Mouse (Mus musculus) kidney, adult 18-20 months (tissue): ENCODE data around the gene Smoc2.

Source experiments
- DNase-seq: peaks from one replicate; pipeline ENCODE4 v3.0.0; 2021

Gene Smoc2

DNA sequence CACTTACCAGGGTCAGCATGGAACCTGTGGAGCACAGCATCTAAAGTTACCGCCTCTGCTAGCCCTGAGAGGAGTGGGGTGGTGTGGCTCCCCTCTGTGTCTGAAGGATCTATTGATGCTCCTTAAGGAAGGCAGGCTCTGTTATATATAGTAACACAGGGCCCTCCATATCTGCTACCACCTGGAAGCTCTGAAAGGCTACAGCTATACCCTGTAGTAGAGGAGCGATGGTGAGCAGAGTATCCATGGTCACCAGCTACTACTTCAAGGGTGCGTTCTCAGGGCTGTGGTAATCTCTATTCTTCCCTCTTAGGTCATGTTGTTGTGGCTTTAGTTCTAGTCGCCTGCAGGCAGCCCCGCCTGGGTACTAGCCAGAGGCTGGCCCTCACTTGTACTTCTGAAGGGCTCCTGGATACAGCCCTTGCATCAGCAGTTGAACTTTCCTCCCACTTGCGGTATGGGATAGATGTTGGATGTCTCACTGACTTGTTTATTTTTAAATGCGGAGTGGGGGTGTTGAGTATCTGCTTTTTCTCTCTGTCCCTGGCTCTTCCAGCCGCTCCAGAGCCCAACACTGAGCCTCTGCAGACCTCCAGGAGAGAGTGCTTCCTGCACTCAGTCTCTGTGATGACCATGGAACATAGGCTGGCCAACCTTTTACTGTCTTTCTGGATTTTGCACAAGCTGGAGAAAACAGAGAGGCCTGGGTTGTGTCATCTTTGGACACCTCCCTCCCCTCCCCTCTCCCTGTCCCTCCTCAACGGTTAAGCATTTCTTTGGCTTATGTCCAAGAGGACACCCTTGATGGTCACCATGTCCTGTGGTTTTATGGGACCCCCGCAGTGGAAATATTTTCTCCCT lies 74.1 kb downstream of the Smoc2 start:
- no peak for DNase-seq

DNA sequence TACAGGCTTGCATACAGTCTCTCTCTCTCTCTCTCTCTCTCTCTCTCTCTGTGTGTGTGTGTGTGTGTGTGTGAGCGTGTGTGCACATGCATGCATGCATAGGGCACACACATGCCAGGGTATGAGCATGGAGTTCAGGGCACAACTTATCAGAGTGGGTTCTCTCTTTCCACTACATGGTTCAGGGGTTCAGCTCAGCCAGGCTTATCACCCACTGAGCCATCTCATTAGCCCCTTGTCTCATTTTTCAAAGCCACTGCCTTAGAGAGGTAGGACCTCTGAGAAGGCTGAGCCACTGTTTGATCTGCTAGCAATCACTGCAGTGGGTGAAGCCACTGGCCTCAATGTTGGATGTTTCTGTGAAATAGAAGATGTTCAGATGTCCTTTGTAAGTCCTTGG lies 82.2 kb downstream of the Smoc2 start:
- DNase-seq, result no peak

DNA sequence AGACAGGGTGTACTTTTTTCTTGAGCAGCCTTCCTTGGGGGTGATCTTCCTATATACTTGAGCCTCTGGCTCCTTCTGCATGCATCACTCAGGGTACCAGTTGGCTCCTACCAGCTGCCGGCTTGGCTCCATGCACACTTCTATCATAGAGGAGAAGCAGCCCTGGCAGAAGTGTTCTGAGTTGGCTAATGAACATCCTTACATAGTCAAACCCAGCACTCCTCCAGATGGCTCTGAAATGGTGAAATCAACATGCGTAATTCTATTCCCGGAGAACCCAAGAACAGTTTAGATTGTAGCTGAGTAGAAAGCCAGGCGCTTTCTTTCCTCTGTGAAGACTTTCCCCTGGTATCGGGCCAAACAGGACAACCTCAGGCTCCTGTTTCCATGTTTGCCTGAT lies 91.2 kb downstream of the Smoc2 start:
- no peak for DNase-seq

DNA sequence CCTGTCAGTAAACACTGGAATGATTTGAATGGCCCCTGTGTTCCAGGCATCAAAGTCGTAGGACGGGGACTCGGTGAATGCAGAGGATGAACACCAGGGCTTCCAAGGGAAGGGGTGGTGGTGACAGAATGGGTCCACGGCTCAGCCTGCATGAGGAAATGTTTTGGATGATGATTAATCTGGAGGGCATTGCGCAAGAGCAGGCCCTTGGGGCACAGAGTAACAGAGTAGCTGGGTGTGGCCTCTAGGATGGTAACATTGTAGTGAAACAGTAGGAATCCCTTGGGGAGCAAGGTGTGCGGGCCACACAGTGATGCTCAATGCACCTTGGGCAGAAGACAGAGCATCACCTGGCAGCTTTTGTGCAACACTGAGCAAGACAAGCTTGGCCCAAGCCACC lies 92.3 kb downstream of the Smoc2 start:
- DNase-seq, result peak; percentile 64

DNA sequence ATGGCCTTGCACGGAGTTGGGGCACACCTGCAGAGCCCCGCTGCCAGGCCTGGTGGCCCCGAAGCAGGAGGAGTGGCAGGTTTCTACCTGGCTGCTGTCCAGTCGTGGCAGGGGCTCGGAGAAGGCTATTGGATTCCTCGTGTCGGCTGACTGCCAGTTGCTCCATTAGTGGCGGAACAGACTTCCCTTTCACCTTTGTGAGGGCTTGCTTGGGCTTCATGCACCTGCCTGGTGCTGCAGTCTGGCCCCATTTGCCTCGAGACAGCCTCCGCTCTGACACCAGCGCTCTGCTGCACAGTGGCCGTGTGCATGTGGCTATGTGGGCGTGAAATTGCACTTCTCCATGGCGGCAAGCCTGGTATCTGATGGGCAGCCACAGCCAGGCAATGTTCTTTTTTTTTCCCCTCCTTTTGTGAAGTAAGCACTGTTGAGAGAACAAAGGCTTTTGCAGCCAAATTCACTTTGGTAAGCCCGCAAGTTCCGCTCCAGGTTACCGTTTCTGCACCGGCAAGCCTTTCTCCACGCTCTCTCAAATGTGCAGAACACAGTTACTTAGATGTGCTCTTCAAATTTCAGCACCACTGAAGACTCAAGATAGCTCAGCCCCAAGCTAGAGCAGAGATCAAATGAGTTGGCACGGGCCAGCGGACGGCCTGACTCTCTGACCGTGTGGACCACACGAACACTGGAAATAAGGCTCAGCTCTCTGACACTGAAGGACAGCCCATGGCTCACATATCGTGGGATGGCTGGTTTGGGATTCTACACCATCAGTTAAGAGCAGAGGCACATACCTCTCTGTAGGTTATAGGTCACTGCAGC lies 93.2 kb downstream of the Smoc2 start:
- DNase-seq, result peak; percentile 45

DNA sequence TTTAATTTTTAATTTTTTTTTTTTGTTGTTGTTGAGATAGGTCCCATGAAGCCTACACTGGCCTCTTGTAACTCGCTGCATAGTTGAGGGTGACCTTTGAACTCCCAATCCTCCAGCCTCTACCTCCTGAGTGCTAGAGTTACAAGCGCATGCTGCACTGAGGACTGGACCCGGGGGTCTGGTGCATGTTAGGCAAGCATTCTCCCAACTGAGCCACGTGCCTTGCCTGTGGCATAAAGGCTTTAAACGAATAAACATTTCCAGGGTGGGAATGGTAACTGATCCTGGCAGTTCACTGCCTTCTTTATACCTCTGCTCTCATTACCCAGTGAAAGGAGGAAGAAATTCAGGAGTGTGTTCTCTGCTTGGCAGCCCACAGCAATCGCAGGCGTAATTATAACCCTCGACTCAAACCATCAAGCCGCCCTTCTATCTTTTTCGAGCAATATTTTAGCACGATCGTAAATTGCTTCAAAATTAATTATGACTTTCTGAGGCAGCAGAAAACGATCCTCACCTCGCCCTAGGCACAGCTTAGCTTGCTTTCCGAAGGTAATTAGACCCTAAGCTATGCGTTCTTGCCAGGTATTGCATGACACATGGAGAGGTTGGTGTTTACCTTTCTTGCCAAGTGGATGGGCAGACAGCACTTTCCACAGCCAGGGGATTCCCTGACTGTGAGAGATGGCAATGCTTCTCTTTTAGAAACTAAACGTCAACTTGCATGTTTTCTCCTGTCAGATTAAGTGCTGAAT lies 99.6 kb downstream of the Smoc2 start:
- DNase-seq, result no peak

DNA sequence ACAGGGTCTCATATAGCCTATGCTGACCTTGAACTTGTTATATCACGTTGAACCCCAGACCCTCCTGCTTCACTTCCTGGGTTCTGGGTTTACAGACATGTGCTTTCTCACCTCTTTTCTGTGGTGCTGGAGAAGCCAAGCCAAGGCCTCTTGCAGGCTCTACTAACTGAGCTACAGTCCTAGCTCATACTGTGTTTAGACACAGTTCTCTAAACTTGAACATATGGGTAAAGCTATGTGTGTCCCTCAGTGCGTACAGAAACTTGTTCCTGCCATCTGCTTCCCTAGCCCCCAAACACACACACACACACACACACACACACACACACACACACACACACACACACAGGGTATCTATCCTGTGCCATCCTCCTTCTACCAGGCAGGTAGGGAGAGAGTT lies 100.2 kb downstream of the Smoc2 start:
- no peak for DNase-seq

DNA sequence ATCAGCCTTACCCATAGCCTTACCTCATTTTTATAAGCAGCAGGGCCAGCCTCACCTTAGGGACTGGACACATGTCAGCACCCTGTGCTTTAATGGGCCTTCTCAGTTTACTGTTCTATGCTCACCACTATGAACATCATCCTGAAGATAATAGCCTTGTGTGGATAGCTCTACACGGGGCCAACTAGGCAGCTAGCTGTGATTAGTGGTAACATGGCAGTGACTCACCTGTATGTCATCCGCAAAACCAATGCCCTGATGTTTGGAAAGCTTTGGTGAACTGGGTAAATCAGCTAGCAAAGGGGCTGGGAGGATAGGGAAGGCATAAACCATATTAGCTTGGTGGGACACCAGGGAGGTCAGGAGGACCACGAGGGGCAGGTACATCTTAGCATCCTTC lies 100.7 kb downstream of the Smoc2 start:
- no peak for DNase-seq

DNA sequence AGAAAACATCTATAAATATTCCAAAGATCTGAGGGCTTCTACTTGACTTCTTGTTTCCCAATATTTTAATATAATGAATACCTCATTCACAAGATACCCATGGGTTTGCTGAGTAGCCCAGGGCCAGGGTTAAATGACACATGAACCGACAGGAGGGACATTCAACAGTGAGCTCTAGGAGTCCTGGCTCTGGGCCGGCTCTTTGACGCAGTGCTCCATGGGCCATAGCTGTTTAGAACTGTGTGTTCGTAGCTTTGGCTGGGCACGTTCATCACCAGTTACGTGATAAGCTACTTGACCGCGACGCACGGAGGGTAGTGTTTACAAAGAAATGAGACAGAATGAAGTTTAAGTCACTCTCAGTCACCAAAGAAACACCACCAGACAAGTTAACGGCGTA lies 101.2 kb downstream of the Smoc2 start:
- no peak for DNase-seq

DNA sequence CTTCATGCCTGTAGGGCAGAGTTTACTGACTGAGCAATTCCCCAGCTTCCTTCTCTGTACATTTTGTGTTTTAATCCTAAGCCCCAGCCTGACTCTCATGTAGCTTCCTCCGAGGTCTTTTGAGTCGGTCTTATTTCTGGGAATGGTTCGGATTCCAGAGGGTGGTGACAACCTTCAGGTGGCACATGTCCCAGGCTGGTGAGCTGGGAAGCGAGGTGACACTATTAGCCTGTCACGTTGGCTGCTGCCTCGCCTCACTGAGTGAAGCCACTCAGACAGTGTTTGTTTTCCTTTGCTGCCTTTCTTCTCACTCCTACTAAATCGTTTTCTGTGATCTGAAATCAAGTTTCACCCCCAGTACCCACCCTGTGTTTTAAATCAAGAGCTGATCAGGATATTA lies 102.2 kb downstream of the Smoc2 start:
- no peak for DNase-seq

DNA sequence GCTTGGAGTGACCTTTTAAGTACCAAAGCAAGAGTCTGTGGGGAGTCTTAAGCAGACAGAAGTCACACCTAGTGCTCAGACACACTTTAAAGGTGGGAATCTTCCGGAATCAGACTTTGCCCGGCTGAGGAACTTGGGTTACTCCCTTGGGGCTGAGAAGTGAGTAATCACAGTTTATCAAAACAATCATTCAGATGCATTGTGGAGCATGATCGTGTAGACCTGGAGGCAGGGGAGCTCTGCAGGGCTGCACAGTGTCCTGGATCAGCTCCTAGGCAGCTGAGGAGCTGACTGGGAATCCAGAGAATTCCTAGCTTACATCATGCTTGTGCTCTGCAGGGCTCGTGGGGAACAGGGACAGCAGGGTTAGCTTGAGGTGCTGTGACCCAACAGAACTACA lies 104.7 kb downstream of the Smoc2 start:
- DNase-seq, result no peak

DNA sequence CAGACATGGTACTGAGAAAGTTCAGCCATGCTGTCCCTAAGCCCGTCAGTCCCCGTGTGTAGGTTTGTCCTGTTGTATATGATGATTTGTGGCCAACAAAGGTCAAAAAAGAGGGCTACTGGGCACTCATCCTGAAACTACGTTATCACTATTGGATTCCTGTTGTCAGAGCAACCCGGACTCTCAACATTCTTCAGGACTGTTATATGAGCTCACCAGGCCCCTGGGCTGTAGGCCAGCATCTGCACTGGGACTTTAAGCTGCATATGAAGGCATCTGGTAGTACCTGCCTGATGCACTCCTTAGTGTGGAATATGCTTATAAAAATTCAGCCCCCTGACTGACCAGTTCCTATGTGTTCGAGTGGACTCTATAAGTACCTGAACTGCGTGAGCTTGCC lies 105.7 kb downstream of the Smoc2 start:
- no peak for DNase-seq

DNA sequence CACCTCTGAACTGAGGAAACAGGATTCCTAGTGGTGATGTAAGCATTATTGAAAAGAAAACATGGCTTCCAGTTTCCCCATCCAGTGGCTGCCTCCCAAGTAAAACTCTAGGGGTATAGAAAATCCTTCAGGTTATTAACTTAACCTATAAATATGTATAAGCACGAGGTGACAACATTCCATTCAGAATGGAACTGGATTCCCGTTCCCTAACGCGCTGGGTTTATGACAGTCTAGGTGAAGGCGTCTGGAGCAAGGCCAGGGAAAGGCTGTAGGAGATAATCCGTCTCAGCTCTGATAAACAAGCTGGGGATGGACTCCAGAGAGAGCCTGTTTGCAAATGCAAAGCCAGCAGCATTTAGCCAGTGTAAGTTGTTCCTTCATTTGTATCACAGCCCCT lies 108.0 kb downstream of the Smoc2 start:
- DNase-seq, result no peak

DNA sequence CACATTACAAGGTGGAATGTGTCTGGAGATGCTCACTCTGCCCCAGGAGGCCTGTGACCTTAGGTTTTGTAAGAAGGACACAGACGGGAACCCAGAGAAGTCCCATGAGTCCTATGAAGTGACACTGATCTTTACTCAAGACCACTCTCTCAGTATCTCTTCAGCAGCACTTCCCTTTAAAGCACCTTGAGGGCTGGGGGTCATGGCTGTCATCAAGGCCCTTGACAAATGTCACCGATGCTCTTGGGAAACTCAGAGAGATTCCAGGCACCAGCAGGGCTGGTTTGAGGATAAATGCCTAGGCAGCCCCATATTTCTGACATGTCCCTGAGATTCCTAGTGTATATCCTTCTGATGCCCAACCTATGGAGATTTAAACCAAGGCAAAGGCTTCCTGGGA lies 113.1 kb downstream of the Smoc2 start:
- no peak for DNase-seq

DNA sequence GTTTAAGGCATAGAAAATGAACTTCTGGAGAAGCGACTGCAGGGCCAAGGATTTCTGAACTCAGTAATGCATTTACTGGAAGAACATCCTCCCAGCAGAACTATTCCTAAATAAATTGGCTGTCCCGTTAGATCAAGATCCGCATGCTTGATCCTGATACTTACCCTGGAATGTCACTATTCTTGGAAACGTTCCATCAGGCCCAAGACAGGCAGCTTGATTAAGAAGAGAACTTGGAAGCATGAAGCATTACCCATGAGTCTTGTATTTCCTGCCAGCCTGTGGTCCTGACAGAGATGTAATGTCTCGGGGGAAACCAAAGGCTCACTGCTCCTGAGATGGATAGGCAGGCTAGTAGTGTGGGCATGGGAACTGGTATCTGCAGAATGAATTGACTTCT lies 115.6 kb downstream of the Smoc2 start:
- no peak for DNase-seq

DNA sequence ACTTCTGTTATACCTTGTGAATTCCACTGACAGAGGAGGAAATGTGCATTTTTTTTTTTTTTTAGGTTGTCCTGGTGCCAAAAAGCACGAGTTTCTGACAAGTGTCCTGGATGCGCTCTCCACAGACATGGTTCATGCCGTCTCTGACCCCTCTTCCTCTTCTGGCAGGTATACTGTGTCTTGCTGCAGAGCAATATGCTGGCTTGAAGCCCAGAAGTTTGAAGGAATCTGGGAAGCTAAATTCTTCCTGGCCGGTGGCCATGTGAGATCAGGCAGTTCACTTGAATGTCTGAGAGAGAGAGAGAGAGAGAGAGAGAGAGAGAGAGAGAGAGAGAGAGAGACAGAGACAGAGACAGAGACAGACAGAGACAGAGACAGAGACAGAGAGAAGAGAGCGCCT lies 118.2 kb downstream of the Smoc2 start:
- peak; percentile 73 for DNase-seq

DNA sequence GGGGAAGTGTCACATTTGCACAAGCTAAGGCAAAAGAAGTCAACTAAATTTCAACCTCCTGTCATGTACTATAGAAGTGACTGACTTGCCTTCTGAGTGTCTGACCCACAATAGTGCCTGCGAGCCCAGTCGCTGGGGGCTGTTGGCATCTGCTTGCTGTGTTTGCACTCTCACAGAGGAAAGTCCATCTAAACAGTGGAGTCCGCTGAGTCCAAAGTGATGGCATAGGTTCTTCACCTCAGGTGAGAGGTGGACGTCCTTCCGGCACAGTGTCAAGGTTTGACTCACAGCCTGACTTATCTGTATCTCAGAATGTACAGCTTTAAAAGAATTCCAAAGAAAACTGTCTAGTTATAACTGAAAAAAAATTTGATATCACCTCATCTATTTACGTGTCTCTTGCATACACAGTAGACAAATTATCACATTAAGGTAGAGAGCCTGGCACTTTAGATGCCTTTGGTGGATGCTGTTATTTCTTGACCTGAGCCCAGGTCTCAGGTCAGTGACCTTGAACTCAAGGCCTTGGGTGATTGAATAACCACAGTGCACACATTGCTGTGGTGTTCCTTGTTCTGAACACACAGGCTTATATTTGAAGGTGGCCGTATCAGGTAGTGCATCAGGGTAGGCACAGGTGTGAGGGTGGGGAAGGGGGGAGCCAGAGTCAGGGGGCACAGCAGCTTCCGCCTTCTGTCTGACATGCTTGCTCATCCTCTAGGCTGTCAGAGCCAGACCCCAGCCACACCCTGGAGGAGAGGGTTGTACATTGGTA lies 119.5 kb downstream of the Smoc2 start:
- peak; percentile 5 for DNase-seq

DNA sequence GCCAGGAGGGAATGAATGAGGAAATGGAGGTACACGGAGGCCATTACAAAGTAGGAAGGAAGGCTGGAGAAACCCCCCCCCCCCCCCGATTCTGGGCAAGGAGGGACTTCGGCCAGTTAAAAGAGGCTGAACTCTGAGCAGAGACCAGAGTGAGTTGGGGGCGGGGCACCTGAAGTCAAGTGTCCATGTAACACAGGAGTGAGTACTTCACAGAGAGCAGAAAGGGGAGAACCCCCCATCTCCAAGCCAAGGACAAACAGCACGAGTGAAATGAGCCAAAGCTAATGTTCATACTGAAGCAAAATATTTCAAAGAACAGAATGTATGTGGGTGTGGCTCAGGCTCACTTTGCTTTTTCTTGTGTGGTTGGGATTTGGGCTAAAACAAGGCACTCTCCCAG lies 121.7 kb downstream of the Smoc2 start:
- no peak for DNase-seq

DNA sequence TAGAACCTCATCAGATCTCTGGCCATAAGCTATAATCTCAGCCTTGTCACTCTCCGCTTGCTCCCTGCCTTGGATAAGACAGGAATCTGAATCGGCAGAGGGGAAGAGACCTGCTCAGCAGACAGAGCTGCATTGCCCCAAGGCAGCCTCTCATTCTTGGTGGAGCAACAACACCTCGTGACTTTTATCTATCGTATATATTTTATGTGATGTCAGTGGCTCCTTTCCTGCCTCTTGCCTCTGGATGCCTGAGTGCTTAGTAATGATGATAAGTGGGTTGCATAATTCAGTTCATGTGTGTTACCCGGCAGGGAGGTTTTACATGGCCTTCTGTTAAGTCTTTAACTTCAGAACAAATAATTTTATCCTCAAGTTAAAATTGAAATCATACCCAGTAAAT lies 128.6 kb downstream of the Smoc2 start:
- DNase-seq, result no peak

DNA sequence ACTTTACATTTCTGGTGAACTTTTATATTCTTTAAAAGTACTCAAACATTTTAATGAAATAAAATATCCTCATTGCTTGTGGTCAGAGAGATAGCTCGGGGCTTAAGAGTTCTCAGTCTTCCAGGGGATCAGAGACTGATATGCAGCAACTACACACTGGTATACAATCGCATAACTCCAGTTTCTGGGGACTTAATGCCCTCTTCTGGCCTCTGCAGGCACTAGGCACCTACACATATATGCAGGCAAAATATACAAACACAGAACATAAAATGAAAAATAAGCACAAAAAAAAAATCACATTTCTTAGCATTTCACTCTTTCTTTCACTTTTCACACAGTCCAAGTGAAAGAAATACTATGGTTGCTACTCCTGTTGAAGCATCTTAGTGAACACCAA lies 133.2 kb downstream of the Smoc2 start:
- DNase-seq, result no peak

DNA sequence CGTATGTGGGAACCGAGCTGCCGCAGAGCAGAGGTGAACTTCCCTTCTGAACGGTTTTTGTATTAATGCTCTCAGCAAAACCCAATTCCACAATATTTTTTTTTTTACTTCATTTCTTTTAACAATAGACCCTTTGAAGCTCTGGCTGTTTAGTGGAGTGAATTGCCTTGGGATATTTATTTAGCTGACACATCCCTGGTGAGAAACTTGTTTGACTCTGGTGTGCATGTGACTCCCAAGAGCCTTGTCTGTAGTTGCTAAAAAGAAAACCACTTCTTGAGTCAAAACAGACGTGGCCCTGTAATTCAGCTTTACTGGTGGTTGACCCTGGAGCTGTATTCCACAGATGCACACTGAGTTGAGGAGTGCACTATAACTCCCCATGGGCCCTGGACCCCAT lies 135.2 kb downstream of the Smoc2 start:
- DNase-seq, result no peak

DNA sequence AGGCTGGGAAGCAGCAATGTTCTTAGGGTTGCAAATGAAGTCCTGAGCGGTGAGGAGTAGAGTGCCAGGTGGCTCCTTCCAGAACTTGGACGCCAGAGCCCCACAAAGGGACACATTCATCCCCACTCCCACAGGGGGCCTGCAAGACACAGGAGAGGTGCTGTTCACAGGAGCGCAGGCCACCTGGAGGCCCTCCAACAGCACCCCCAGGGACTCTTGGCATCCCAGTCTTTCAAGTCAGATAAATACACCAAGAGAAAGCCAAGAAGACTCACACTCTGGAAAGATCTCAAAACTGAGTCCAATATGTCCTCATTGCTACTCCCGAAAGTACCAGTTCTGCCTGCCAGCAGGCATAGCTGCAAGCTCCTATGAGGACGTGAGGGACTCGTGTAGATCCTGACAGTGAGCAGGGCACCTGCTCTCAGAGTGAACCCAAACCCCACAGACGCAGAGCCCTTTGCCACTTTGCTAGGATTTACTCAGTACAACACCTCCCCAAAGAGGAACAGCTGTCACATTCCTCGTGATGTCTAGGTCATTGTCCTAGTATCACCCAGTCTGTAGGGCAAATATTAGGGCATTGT lies 141.2 kb downstream of the Smoc2 start:
- no peak for DNase-seq
